Mouse (Mus musculus) spleen, postnatal 36 days (tissue): ENCODE results near the gene Tubd1.
A peak's percentile ranks its signal among the peaks of the same experiment; 100 is the strongest.

Source experiments
- DNase-seq, 2 experiments: peaks; one replicate each; pipeline ENCODE4 v3.0.0; 2022; ENCODE audit warnings: low spot score in 2 of 2, mixed read lengths in 1 of 2

Tubd1 gene

DNA sequence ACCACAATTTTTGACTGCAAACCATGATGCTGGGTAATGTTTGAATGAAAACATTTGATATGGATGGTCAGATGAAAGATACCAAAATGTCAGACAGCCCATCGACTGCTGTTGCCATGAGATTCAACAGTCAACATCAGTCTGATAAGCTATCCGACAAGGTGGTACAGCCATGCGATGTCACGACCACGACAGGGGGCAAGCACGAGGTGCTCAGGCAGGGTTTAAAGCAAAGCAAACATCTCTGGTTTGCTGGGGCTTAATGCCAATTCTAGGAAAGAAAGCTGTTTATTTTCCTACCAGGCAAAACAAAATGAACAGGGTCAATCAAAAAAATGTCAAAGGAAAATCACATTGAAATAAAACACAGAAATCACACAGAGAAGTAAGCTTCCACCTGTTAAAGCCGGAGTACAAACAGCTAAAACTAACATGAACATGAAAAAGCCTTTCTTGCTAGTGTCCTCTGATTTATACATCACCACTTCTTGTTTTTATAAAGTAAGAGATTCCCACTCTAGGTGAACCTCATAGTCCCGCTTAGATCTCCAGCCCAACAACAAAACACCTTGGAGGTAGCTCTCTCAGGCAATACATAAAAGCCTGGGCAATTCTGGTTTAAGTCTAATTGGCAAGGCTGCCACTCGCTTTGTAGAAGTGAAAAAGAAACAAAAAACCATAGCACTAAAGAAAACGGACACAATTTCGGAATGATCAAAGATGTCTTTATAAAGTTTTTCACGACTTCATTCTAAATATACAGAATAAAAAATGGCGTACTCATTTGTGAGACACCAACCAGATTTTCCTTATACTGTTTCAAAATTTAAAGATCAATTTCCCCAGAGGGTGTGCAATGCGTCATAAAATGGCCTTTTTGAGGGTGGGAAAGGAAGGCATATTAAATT is 39.5 kb downstream of the Tubd1 start:
- no peak for DNase-seq

DNA sequence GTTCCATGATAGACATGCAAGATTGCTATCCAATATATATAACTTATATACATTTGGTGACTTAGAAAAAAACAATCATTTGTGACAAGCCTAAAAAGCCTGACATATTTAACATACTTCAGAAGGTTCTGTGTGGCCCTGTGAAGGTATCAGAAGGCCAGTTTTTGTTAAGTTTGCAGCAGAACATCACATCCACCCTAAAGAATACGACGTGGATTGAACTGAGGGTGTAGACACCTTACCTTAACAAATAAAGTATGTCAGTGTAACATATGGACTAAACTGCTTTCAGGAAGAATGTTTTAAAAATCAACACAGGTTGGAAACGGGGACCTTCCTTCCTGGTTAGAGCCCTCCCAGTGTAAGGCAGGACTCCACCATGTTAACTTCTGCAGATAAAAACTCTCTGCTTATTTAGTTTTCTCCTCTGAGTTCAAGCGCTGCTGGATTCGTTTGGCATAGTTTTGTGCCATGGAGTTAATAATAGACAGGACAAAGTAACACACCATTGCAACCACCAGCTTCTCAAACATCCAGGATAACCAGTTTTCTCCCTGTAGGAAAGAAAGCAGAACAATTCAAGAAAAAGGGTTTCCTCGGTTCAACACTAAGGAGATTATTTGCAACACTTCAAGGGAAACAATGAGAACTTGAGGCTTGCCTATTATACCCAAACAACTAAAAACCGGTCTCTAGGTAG is 40.3 kb downstream of the Tubd1 start:
- DNase-seq: no peak

DNA sequence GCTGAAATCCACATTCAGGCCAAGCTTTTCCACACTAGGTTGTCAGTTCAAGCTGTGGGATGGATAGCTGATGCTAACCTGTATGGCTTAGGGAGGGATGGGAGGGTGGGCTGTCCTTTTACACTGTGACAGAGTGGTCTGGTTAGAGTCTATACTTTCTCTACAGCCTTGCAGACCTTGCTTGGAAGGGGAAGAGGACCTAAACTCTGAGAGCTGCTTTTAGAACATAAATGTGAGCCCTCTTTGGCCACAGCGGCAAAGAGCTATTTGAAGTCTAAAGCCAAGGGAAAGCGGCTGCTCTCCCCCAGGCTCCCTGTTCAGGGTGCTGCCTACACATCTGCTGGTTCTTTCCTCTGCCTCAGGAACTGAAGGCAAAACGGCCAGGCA is 40.8 kb downstream of the Tubd1 start:
- DNase-seq: no peak

GRCm38 (mm10) chr11:86586177-86586867 is 41.5 kb downstream of the Tubd1 start:
- peak in 1 of 2 experiments; percentile 40 for DNase-seq

- peak; percentile 56 to 72 for DNase-seq
Measured at GRCm38 (mm10) chr11:86586868-86587792, 42.3 kb downstream of the Tubd1 start.

GRCm38 (mm10) chr11:86587830-86588229 is 43.0 kb downstream of the Tubd1 start:
- no peak for DNase-seq

- DNase-seq: no peak
Measured at GRCm38 (mm10) chr11:86588583-86589298, 44.0 kb downstream of the Tubd1 start.

DNA sequence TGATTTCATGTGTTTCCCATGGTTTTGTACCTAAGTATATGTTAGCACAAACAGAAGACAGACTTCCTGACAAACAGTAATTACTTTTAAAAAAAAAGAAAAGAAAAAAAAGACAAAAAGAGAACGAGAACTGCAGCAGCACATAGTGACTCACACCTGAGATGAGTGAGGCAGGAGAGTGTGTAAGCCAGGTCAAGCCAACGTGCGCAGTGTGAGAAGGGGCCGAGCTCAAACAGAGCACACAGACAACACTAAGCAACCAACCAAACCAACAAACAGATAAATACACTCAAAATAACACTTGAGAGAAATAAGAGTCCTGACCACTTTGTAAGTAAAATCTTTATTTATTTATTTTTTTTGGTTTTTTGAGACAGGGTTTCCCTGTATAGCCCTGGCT is 45.3 kb downstream of the Tubd1 start:
- DNase-seq: no peak

- no peak for DNase-seq
Measured at GRCm38 (mm10) chr11:86590579-86590978, 45.8 kb downstream of the Tubd1 start.

DNA sequence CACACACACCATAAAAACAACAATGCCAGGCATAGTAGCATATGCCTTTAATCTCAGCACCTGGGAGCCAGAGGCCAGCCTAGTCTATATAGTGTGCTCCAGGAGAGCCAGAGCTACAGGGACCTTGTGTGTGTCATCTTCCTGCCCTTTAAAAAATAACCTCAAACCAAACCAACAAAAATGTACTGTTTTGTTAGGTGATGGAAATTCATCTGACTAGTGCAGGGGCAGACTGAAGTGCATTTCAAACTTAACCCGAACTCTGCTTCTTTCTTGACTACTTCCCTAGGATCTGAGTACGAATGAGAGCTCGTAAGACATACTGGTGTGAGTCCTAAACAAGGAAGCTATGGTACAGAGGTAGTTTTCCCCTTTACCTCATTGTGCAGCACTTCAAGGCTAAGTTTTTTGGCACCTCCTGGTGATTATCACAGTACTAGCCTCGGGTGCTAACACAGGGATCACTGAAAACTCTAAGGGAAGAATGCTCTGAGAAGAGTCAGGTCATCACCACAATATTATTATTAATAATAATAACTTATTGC is 46.6 kb downstream of the Tubd1 start:
- no peak for DNase-seq

DNA sequence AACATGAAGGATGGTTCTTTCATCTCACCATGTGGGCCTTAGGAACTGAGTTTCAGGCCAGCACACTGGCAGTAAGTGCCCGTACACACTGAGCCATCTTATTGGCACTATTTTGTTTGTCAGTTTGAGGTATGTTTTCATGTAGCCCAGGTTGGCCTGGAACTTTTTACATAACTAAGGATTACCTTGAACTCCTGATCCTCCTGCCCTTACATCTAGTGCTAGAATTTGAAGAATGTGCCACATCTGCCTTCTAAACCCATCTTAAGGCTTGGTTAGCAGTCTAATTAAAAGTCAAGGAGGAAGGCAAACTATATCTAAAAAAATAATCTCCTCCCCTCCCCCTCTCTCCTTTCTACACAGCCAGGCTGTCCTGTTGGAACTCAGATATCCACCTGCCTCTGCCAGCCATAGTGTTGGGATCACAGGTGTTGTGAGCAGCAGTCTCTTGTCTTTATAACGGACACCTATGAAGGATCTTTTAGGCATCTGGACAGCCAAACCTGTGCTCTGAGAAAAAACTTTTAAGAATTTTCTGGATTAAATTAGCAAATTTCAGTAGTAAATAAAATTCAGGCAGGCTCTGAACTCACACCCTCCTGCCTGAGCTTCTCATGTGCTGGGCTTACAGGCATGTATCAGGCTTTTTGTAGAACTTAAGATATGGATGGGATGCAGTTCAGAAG is 47.3 kb downstream of the Tubd1 start:
- no peak for DNase-seq

DNA sequence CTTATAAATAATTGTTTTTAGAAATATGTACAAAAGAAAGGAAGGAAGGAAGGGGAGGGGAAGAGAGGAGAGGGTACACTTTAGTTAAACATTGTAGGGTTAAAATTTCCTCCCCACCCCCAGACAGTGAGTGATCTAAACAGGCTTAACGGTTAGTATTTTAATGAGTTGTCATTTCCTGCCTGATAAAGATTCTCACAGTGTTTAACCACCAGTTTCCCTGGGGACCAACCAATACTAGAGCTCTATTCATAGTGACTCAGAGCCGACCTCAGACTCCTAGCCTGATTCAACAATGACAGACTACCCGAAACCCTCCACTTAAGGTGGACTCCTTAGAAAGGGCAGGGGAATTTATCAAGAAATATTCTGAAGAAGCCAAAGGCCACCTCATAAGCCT is 48.2 kb downstream of the Tubd1 start:
- DNase-seq: peak; percentile 73 to 82

DNA sequence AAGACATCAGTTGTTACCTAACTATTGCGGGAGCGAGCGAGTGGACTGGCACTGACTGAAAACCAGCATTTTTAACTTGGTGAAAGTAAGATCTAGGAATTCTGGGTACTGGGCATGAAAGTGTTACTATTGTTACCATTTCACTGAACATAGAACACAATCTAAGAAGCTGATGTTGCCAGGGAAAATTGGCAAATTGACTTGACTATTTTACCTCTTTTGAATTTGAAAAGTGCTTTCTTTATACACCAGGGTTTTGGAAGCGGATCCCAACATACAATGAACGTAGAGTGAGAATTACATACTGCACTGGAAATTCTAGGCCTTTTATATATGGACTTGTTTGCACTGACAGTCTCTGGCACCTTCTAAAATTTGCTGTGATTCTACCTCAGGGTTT is 48.7 kb downstream of the Tubd1 start:
- DNase-seq: no peak

DNA sequence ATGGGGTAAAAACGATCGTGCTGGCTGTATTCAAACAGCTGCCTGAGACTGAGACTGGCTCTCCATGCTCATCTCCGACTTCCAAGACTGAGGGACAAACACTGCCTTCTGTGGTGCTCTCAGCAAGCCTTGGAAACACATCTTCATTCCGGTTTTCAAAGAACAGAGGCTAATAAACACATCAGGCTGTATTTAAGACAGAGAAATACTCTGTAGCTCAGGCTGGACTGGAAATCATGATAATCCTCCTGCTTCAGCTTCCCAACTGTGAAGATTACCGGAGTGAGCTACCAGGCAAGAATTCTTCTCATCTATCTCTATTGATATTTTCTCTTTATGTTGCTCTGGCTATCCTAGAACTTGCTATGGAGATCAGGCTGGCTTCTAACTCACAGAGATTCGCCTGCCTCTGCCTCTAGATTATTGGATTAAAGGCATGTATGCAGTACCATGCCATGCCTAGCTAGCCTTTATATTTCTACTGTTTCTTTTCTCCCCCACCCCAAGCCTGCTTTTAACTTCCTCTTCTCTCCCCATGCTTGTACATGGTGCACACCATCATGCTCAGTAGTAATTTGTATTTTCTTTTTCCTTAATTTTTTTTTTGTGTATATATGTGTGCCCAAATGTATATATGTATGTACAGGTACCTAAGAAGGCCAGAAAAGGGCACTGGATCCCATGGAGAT is 49.5 kb downstream of the Tubd1 start:
- DNase-seq: no peak

DNA sequence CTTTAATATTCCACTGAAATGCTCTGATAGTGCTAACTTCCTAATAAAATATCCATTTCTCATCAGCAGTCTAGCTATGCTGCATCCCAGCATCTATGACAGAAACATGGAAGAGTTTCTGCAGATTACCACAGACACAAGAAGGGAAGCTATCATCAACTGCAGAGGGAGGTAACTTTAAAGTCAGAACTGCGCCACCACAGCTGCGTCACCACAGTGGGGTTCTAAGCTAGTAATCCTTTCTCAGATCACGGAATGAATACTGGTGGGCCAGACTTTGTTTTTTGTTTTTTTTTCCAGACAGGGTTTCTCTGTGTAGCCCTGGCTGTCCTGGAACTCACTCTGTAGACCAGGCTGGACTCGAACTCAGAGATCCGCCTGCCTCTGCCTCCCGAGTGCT is 50.6 kb downstream of the Tubd1 start:
- no peak for DNase-seq

- peak; percentile 31 to 35 for DNase-seq
Measured at GRCm38 (mm10) chr11:86596187-86596960, 51.6 kb downstream of the Tubd1 start.

DNA sequence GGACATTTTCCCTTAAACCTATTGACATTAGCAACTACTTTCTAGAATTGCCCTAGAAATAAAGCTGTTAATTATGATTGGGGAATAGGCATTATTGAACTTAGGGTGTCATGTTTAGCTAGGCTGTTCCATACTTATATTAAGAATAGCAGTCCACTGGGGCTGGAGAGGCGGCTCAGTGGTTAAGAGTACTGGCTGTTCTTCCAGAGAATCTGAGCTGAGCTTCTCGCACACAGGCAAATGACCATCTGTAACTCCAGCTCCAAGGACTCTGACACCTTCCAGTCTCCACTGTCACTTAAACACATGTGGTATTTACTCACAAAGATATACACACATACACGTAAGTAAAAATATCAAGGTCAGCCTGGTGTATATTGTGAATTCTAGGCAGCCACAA is 52.2 kb downstream of the Tubd1 start:
- DNase-seq: no peak

DNA sequence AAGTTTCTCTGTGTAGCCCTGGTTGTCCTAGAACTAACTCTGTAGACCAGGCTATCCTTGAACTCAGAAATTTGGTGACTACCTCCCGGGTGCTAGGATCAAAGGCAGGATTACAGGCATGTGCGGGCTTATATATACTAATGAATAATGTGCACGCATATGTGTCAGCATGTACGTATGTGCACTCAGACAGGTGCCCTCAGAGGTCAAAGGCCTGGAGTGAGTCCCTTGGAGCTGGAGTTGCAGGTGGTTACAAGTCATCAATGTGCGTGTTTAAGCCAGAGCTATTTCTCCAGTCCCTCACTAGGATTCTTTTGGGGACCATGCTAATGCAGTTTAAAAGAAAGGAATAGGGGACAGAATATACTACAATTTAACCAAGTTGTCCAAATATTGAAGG is 53.4 kb downstream of the Tubd1 start:
- DNase-seq: no peak
